Mouse (Mus musculus): Measurements from ENCODE around the gene Prss47.

The Prss47 gene

GRCm38 (mm10) chr13:65052660-65053059 lies at the start of gene Prss47:
Gene Prss47 (minus strand): TSS chr13:65052760.
- DNase-seq (ENCODE audit: low read depth, low spot score), result no peak

DNA sequence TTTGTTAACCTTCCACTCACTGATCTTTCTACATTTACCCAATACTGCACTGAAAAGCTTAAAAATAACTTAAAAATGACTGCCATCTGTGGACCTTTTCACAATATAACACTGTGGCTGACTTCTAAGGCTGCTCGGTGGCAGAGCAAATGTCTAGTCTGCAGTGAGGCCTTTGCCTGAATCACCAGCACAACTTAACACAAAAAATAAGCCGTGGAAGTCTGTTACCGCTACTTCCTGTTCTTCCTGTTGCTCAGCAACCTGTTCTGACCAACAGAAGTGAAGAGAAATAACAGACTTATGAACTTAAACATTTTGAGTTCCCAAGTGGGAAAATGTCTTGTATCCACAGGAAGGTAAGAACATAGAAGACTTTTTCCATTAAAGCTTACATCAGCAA lies 48.7 kb upstream of the Prss47 start:
- DNase-seq (ENCODE audit: low read depth, low spot score), result no peak

- no peak for DNase-seq (ENCODE audit: low read depth, low spot score)
Measured at GRCm38 (mm10) chr13:65100678-65101077, 48.1 kb upstream of the Prss47 start.

GRCm38 (mm10) chr13:65097018-65097417 lies 44.5 kb upstream of the Prss47 start:
- no peak for DNase-seq (ENCODE audit: low read depth, low spot score)

- DNase-seq (ENCODE audit: low read depth, low spot score), result no peak
Measured at GRCm38 (mm10) chr13:65095923-65096322, 43.4 kb upstream of the Prss47 start.

DNA sequence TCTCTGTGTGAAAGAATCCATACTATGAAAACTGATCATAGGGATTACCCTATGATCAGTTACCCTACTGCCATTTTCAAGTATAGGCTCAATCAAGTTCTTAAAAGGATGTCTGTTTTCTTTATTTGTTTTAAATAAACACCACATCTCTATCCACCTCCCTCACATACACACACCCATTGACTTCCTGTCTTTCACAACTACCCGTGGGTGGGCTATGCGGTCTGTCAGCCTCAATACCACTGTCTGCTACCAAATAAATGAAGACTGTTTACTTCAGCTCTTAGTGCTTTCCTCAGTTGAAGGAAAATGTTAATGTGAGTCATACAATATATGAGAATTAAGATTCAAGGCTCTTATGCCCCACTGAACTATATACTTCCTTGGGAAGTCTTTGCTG lies 17.4 kb upstream of the Prss47 start:
- DNase-seq (ENCODE audit: low read depth, low spot score), result no peak

GRCm38 (mm10) chr13:65035057-65035456 lies 17.5 kb downstream of the Prss47 start:
- DNase-seq (ENCODE audit: low read depth, low spot score), result no peak

DNA sequence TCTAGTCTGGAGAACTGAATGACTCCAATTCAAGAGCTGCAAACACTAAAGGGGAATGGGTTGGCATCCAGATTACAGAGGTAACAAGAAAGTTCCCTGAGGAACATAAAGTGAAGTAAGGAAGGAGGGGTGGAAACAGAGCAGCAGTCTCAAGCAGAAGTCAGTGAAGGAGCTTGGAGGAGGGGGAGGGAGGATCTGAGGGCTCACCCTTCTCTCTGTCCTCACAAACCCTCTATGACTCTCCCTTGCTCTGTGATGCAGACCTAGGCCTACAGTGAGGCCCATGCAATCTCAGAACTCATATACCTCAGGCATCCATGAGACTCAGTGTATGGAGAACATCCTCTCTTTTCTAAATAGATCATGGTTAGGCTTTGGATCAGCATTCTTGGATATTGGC lies 19.8 kb downstream of the Prss47 start, which contains the start of gene Spata31d1c:
Spata31d1c (plus strand) TSS at position 301 of the 400 bp plus-strand sequence.
- no peak for DNase-seq (ENCODE audit: low read depth, low spot score)

DNA sequence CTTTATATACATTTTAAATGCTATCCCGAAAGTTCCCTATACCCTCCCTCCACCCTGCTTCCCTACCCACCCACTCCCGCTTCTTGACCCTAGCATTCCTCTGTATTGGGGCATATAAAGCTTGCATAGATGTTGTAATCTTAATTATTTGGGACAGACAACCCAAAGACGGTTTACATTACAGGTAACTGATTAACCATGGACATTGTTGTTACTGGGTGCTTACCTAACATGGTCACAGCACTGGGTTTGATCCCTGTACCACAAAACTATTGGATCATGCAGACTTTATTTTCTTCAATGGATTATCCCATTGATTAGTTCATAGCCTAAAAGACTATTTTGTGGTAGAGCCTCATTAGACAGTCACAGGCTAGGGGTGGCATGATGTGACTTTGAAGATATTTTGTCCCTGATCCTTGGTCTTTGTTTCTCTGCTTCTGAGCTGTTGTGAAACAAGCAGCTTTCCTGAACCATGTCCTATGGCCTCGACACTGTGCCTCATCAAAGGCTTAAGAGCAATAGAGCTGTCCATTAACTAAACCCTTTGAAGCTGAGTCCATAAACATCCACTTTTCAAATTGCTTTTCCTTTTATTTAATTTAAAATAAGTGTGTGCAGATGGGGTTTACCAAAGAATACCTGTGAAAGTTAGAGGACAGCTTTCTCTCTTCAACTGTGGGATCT lies 41.4 kb downstream of the Prss47 start:
- no peak for DNase-seq (ENCODE audit: low read depth, low spot score)

GRCm38 (mm10) chr13:65007971-65008370 lies 44.6 kb downstream of the Prss47 start:
- DNase-seq (ENCODE audit: low read depth, low spot score), result no peak

- DNase-seq (ENCODE audit: low read depth, low spot score), result no peak
Measured at GRCm38 (mm10) chr13:65006760-65007159, 45.8 kb downstream of the Prss47 start.

- no peak for DNase-seq (ENCODE audit: low read depth, low spot score)
Measured at GRCm38 (mm10) chr13:65005414-65005813, 47.1 kb downstream of the Prss47 start.

Measured in skeletal muscle tissue, adult 2 months (tissue).